Mouse (Mus musculus) olfactory bulb, adult 2 months (tissue): ENCODE results near the gene Phlpp2.

Experiments used
- CTCF ChIP-seq: fragments of 200-500 bp; IDR thresholded peaks from 2 replicates; pipeline ENCODE4 v1.5.1; 2012; ENCODE audit warnings: low read depth, mild to moderate bottlenecking, low read length, moderate library complexity; ENCODE audit not compliant: insufficient read depth
- POLR2A ChIP-seq: fragments of 200-500 bp; IDR thresholded peaks from 2 replicates; pipeline ENCODE4 v1.6.1; 2012; ENCODE audit warnings: mild to moderate bottlenecking, low read depth, low read length, moderate library complexity; ENCODE audit not compliant: insufficient read depth

DNA sequence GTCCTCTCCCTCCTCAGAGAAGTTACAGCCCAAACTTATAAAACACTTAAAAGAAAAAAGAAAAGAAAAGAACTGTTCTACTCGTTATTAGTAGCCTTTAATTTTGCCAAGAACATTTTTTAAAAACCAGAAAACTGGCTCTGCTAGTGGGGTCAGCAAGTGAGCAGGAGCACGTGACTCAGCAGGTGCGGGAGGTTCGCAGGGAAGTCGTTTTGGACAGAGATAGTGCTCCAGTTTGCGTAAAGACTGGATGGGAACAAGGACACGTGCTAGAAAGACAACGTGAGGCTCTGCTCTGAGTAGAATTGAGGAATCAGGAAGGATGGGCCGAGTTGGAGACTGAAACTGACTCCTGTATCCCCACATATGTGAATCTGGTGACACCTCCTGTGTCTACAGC lies 94.6 kb downstream of the Phlpp2 start:
- TF ChIP-seq CTCF: no peak
- no peak for TF ChIP-seq POLR2A
